Mouse (Mus musculus) embryo, embryonic 10 days (tissue): Measurements from ENCODE around the gene Guca1b.
A peak's percentile ranks its signal among the peaks of the same experiment; 100 is the strongest.

ENCODE experiments used
- DNase-seq: peaks from one replicate; pipeline ENCODE4 v3.0.0-alpha.2; 2015; ENCODE audit warnings: low spot score

Guca1b gene

GRCm38 (mm10) chr17:47385145-47385544 is at the start of gene Guca1b:
Gene Guca1b (plus strand): TSS chr17:47385393.
- DNase-seq, result no peak

GRCm38 (mm10) chr17:47343121-47343520 is 42.1 kb upstream of the Guca1b start:
- DNase-seq, result no peak

- no peak for DNase-seq
These were observed 35.4 kb upstream of the Guca1b start for GRCm38 (mm10) chr17:47349721-47350319.

GRCm38 (mm10) chr17:47359964-47360363 is 25.2 kb upstream of the Guca1b start:
- DNase-seq, result peak; percentile 69

GRCm38 (mm10) chr17:47361343-47361742 is 23.9 kb upstream of the Guca1b start:
- DNase-seq, result no peak

- DNase-seq, result peak; percentile 98
These were observed 16.6 kb upstream of the Guca1b start, which contains the start of gene Mrps10 for GRCm38 (mm10) chr17:47368401-47369086. Gene Mrps10 (plus strand): TSS chr17:47368887.

- no peak for DNase-seq
These were observed 16.1 kb upstream of the Guca1b start for GRCm38 (mm10) chr17:47369087-47369443.

- DNase-seq, result peak; percentile 87
These were observed 13.7 kb upstream of the Guca1b start for GRCm38 (mm10) chr17:47371451-47371850.

GRCm38 (mm10) chr17:47373991-47374390 is 11.2 kb upstream of the Guca1b start:
- no peak for DNase-seq

- no peak for DNase-seq
These were observed 8.4 kb upstream of the Guca1b start for GRCm38 (mm10) chr17:47376779-47377280.

- no peak for DNase-seq
These were observed 7.1 kb upstream of the Guca1b start for GRCm38 (mm10) chr17:47378133-47378532.

- no peak for DNase-seq
These were observed 3.3 kb upstream of the Guca1b start for GRCm38 (mm10) chr17:47381917-47382316.

GRCm38 (mm10) chr17:47383266-47383665 is 1.9 kb upstream of the Guca1b start:
- no peak for DNase-seq

- no peak for DNase-seq
These were observed 1.1 kb upstream of the Guca1b start for GRCm38 (mm10) chr17:47384064-47384463.

GRCm38 (mm10) chr17:47386649-47387048 is 1.5 kb downstream of the Guca1b start:
- peak; percentile 59 for DNase-seq

- DNase-seq, result peak; percentile 37
These were observed 9.2 kb downstream of the Guca1b start for GRCm38 (mm10) chr17:47394223-47394869.

GRCm38 (mm10) chr17:47395376-47395913 is 10.3 kb downstream of the Guca1b start:
- DNase-seq, result peak; percentile 60

- DNase-seq, result no peak
These were observed 13.9 kb downstream of the Guca1b start for GRCm38 (mm10) chr17:47399091-47399490.

GRCm38 (mm10) chr17:47400451-47400850 is 15.3 kb downstream of the Guca1b start, which contains the start of gene Guca1a:
Gene Guca1a (minus strand): TSS chr17:47400584.
- no peak for DNase-seq

- no peak for DNase-seq
These were observed 22.7 kb downstream of the Guca1b start for GRCm38 (mm10) chr17:47407717-47408557.

GRCm38 (mm10) chr17:47408558-47408898 is 23.3 kb downstream of the Guca1b start:
- peak; percentile 74 for DNase-seq
